Mouse (Mus musculus) bone marrow, adult 2 months (tissue): ENCODE results near the gene Camta1. TPM values are rescaled to one million over a fixed set of nuclear protein-coding genes. Genes with fewer than 3 reads are reported as not detected.

Experiments
- H3K27ac ChIP-seq: fragments of 200-500 bp; 2 replicates; pipeline ENCODE4 v1.5.1; 2012; ENCODE audit warnings: low read depth, mild to moderate bottlenecking, control low read depth, inconsistent platforms, low read length; ENCODE audit not compliant: control insufficient read depth, poor library complexity, insufficient read depth
- H3K4me1 ChIP-seq: fragments of 200-500 bp; 2 replicates; pipeline ENCODE4 v1.6.1; 2011; ENCODE audit warnings: low read length; ENCODE audit not compliant: control insufficient read depth, insufficient read depth
- H3K4me3 ChIP-seq: fragments of 200-500 bp; replicated peaks from 2 replicates; pipeline ENCODE3; 2011; ENCODE audit warnings: mild to moderate bottlenecking, low read depth, low read length, control low read depth; ENCODE audit not compliant: control insufficient read depth
- CTCF ChIP-seq: fragments of 200-500 bp; IDR thresholded peaks from 2 replicates; pipeline ENCODE4 v1.5.1; 2011; ENCODE audit warnings: low read length, control low read depth; ENCODE audit not compliant: control insufficient read depth, insufficient read depth
- POLR2A ChIP-seq: fragments of 200-500 bp; IDR thresholded peaks from 2 replicates; pipeline ENCODE4 v1.6.1; 2011; ENCODE audit warnings: low read depth, mild to moderate bottlenecking, control low read depth, low read length, borderline replicate concordance; ENCODE audit not compliant: control insufficient read depth
- WGBS: fragments of 180-500 bp; shearing (Covaris S2); methylation state at CpG from one replicate; pipeline ENCODE4 v1.1.7; 2018; 5-methylcytosine and 5-hydroxymethylcytosine counted together
- polyA plus RNA-seq: library from polyadenylated mRNA; stranded (reverse); fragments of >200 nt; gene quantifications from 2 replicates; pipeline ENCODE4 v1.2.4, GENCODE M21; 2011; ENCODE audit warnings: low replicate concordance; ENCODE audit not compliant: missing spikeins, insufficient read depth, insufficient read length

Gene Camta1
- polyA plus RNA-seq, 1 experiment = 26.6 TPM

DNA sequence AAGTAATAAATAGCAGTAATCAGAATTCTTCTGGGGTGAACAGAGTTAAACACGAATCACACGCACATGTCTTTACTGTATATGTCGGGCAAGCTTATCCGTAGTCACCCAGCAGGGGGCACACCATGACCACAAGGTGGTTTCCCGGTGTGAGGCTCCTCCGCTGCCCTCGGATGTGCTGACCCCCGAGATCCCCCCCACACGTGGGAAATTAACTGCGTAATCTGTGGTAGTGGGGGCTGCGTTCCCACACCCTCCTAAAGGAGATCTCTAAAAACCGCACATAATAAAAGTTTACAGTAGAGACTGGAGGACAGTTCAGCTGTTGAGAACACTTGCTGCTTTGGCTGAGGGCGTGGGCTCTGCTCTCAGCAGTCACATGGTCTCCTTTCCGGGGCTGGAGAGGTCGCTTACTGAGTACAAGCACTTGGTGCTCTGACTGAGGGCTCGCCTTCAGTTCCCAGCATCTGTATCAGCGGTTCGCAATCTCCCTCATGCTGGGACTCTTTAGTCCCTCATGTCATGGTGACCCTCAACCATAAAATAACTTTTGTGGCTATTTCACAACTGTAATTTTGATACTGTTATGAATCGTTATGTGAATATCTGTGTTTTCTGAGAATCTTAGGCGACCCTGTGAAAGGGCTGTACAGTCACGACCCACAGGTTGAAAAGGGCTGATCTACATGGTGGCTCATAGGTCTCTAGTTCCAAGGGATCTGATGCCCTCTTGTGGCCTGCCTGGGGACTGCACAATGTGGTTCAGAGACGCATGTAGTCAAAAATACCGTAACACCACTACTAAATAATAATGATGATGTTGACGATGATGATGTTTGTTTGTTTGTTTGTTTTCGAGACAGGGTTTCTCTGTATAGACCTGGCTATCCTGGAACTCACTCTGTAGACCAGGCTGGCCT, 896.8 kb downstream of the Camta1 start:
- no peak for TF ChIP-seq POLR2A
- peak; percentile 86 for TF ChIP-seq CTCF
- H3K4me1 ChIP-seq = no peaks in the 10 kb centered on the region

DNA sequence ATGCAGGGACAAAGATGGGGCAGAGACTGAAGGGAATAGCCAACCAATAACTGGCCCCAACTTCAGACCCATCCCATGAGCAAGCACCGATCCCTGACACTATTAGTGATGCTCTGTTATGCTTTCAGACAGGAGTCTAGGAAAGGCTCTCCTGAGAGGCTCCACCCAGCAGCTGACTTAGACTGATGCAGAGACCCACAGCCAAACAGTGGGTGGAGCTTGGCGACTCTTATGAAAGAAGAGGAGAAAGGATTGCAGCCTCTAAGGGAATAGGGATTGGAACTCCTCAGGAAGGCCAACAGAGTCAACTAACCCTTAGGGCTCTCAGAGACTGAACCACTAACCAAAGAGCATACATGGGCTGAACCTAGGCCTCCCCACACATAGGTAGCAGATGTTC, 898.0 kb downstream of the Camta1 start:
- no peak overlapping the region for H3K27ac ChIP-seq
- no peaks in the 10 kb centered on the region for H3K4me1 ChIP-seq
- no peak for TF ChIP-seq POLR2A
- no peak for TF ChIP-seq CTCF
- H3K4me3 ChIP-seq = no peak overlapping the region
- 66% methylated on average over 2 of the region's 2 CpGs for WGBS

More for the DNA sequence above, 896.8 kb downstream of the Camta1 start:
- no peak overlapping the region for H3K4me3 ChIP-seq
- WGBS = 4% methylated on average over 25 of the region's 25 CpGs
- H3K27ac ChIP-seq = no peak overlapping the region

- H3K4me3 ChIP-seq = no peak overlapping the region
- WGBS = 60% methylated on average over 6 of the region's 6 CpGs
- H3K4me1 ChIP-seq = no peaks in the 10 kb centered on the region
- TF ChIP-seq CTCF (no peak), POLR2A (no peak)
- H3K27ac ChIP-seq = no peak overlapping the region
Measured at GRCm38 (mm10) chr4:150962231-150962630, 899.4 kb downstream of the Camta1 start.

DNA sequence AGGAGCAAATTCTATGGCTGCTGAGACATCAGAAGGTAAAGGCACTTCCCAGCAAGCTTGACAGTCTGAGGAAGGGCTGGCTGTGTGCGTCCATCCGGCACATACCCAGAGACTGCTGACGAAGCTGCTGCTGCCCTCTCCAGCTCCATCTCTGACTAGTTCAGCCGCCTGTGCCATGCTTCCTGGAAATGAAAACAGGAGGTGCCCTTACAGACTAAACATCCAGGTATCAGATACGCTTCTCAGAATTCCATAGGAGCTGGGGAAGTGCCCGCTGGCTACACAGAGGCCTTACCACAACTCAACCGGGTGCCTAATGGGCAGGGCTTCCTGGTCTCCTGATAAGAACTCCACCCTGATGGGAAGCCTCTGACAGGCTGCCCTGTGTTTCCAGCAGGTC, 903.1 kb downstream of the Camta1 start:
- WGBS = 67% methylated on average over 7 of the region's 7 CpGs
- no peak overlapping the region for H3K4me3 ChIP-seq
- H3K4me1 ChIP-seq = no peaks in the 10 kb centered on the region
- no peak overlapping the region for H3K27ac ChIP-seq
- no peak for TF ChIP-seq CTCF
- TF ChIP-seq POLR2A = no peak

- WGBS = 45% methylated on average over 1 of the region's 1 CpGs
- no peak overlapping the region for H3K4me3 ChIP-seq
- H3K27ac ChIP-seq = no peak overlapping the region
- no peak for TF ChIP-seq POLR2A
- TF ChIP-seq CTCF = no peak
- H3K4me1 ChIP-seq = no peaks in the 10 kb centered on the region
Measured at GRCm38 (mm10) chr4:150957106-150957458, 904.6 kb downstream of the Camta1 start.

DNA sequence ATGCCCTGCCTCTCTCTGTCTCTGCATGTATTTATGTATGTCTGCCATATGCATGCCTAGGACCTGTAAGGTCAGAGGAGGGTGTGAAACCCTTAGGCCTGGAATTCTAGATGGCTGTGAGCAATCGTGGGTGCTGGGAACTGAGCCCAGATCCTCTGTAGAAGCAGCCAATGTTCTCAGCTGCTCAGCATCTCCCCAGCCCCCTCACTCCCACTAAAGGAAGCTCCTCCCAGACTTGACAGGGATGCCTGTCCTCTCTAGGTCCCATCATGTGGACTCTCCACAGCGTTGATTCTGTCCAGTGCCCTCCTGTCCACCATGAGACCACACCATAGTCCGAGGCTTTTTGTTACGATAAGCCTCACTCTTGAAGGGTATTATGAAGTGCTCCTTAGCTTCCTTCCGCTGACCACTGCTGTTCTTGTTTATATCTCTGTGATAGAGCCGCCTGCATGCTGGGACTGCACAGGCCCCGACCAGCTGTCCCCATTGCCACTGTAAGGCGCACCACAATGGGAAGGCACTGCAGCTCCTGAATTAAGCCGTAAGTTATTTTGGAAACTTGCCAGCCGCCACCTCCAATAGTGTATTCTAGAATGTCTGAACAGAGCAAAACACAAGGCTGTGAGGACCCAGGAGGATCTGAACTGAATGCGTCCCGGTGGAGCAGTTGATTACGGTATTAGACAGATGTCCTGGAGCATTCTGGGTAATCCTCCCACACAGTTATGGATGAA, 905.1 kb downstream of the Camta1 start:
- no peak for TF ChIP-seq CTCF
- TF ChIP-seq POLR2A = no peak
- no peaks in the 10 kb centered on the region for H3K4me1 ChIP-seq
- H3K4me3 ChIP-seq = no peak overlapping the region
- WGBS = 79% methylated on average over 13 of the region's 13 CpGs
- no peak overlapping the region for H3K27ac ChIP-seq

DNA sequence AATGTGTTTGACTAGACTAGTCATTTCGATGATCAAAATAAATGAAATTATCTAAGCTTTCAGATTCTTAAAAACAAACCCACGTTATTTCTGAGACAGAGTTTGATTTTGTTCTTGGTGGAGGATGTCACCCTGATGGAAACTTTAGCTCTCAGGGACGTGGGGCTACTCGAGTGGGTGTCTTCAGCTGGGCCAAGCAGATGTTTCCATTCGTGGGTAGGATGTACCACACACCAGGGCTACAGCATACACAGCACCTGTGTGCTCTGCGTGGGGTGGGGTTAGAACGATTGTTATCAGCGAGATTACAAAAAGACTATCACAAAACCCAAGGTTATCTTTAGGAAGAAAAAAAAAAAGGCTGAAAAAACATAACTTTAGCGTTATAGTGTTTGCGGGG, 910.7 kb downstream of the Camta1 start:
- TF ChIP-seq POLR2A (no peak), CTCF (no peak)
- H3K4me1 ChIP-seq = no peaks in the 10 kb centered on the region
- H3K27ac ChIP-seq = no peak overlapping the region
- no peak overlapping the region for H3K4me3 ChIP-seq
- WGBS = 69% methylated on average over 10 of the region's 10 CpGs

GRCm38 (mm10) chr4:150944707-150945106, 917.0 kb downstream of the Camta1 start:
- H3K4me3 ChIP-seq = no peak overlapping the region
- no peak for TF ChIP-seq CTCF
- no peak for TF ChIP-seq POLR2A
- no peaks in the 10 kb centered on the region for H3K4me1 ChIP-seq
- no peak overlapping the region for H3K27ac ChIP-seq
- 81% methylated on average over 7 of the region's 7 CpGs for WGBS
